Mouse (Mus musculus): ENCODE measurements at regions not wholly inside any gene's neighbourhood (a gene's known extent, or its start where the extent isn't known, plus 50 kb on each side); places are given as distances from the start of the nearest gene placed in this dataset.

- in situ Hi-C loops (cut with MboI, MseI) = loop anchor here (10.0 kb wide), 1 partner anchor 50 kb away; no protein-coding TSS in a partner anchor
These were observed 56.4 kb upstream of the Ddhd1 start for GRCm38 (mm10) chr14:45714311-45714710.

DNA sequence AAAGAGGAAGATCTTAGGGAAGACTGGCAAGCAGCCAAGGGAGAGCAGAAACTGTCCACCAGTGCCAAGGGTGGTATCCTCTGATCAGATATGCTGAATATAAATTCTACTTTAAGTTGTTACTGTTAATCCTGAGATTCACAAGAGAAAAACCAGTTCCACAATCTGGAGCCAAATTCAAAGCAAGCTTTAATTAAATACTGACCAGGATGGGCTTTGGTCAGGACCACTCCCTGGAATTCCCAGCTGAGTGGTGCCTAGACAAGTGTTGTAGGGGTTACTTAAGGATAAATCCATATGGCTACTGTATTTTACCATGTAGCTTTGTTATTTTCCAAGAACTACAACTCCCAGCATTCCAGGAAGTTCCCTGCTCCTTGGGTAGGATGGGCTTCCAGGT lies 56.8 kb upstream of the Ddhd1 start:
- in situ Hi-C loops (cut with MboI, MseI) = loop anchor here (10.0 kb wide), 1 partner anchor 50 kb away; no protein-coding TSS in a partner anchor

GRCm38 (mm10) chr14:45716100-45716499 lies 58.2 kb upstream of the Ddhd1 start:
- in situ Hi-C loops (cut with MboI, MseI) = loop anchor here (10.0 kb wide), 1 partner anchor 49 kb away; no protein-coding TSS in a partner anchor

DNA sequence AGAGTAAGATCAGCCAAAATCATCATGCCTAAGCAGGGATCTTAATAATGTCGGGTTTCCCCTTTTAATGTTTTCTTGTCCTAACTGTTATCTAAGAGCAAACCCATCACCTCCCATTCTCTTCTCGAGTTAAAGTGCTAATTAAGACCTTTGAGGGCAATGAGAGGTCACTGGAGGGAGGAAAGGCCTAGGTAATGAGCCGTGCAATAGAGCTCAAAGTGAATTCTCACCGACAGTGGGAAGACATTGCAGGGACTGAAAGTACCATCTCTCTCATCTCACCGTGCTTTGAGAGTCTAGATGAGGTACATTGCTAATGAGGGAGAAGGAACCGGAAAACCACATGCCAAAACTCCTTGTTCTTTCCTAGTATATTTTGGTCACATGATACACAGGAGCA lies 64.9 kb upstream of the Ddhd1 start:
- in situ Hi-C loops (cut with MboI, MseI) = no loop called here

DNA sequence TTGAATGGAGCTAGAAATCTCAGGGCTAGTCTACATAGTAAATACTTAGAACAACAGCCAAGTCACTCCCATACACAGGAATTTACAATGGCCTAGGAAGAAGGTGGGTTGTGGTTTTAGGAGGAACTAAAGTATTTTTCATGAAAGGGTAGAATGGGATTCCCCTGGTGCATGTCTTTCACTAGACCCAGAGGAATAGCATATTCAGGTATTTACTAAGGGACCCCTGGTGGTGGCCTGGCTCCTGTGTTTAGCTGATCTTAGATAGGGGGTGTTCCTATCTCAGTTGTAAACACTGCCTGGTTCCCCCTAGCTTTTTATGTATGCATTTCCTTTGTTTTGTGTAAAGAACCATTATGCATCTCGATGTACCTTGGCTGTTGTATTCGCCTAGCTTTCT lies 66.4 kb upstream of the Ddhd1 start:
- in situ Hi-C loops (cut with MboI, MseI) = no loop called here

DNA sequence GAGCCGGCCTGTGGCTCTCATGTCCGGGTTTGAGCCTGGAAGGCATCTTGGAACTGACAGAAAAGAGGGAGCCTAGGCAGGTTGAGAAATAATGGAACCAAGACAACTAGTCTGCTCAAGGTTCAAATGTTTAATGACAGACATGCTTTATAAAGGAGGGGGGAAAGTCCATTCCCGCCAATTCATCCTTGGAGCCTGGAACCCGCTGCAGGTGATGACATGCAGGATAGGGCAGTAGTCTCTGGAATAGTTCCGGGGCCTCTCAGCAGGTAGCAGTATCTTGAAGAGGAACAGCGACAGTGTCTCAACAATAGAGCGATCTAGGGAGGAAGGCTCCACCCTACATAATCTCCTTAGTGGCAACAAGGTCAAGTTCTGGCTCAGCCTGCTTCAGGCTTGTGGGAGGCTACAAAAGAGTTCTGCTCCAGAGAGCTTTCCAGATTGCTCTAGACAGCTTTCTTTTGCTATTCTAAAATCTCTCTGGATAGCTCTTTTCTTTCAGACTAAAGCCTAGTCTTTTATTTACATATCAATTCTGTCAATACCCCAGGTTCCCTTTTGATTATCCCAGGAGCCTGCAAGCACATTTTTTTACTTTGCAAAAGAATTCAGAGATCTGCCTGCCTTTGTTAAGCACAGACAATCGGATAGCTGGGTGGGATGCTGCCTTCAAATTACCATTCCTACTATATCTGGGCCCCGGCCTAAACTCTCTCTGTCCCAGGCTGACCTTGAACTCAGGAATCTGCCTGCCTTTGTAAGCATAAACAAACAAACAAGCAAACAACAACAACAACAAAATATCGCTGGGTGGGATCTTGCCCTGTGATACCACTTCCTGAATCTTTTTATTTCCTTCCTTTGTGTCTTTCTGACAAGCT lies 76.8 kb upstream of the Ddhd1 start:
- in situ Hi-C loops (cut with MboI, MseI) = no loop called here

DNA sequence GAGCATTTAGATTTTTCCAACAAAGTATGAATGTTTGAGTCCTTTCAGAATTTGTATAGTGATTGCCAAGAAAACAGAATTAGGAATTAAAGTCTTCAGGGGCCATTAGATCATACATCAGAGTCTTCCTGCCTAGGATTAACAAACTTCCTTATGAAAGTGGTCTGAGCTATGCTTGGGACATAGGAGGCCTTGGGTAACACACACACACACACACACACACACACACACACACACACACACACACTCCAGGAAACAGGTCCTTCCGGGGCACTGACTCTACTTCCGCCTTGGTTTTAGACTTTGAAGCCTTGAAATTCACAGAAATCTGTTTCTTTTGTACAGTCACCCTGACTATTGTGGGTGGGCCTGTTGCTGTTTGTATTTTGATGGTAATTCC lies 80.0 kb upstream of the Ddhd1 start:
- in situ Hi-C loops (cut with MboI, MseI) = no loop called here

DNA sequence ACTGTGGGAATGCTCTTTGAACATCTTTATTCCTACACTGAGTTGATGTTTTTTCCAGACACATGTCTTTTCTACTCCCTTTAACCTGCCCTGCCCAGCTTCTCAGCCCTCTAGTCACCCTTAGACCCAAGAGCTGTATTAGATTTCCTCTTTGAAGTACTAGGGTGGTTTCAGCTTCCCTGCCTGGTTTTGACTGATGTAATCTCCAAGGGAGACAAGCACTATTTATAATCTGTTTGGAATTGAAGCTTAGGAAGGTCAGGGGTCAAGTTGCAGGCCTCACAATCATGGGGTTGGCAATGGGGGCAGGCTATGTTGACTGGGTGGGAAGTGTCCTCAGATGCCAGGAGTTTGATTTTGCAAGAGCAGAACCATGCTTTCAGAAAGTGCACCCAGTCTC lies 81.7 kb upstream of the Ddhd1 start:
- in situ Hi-C loops (cut with MboI, MseI) = no loop called here

DNA sequence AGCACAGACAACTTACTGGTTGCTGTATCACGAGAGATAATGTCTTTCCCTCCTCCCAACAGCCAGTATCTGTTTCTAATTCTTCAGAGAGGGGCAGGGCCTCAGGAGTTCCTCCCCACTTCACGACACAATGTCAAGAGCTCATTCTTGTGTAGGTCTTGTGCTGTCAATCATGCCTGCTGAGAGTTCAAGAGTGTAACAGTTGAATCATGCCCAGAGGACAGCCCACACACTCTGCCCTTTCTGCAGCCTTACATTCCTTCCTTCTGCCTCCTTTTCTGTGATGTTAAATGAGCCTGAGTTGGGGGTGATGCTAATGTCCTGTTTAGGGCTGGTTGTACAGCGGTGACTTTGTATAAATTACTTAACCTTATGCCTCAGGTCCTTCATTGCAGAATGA lies 82.7 kb upstream of the Ddhd1 start:
- in situ Hi-C loops (cut with MboI, MseI) = no loop called here

DNA sequence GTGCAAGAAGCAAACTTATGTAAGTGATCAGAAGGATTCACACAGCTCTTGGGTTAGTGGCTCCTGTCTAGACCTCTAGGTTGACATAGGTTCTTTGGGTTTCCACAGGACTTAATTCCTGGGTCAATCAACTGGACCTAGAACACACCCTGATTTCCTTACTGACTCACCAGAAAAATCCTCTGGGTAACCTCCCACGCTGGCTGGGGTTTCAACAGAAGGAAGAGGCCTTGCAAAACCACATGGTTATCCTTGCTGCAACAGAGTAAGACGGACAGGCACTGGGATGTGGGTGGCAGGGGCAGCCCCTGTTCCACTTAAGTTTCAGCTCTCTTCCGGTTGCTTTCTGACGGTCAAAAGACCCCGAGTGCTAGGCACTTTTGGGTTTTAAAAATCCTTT lies 88.2 kb upstream of the Ddhd1 start:
- in situ Hi-C loops (cut with MboI, MseI) = no loop called here

GRCm38 (mm10) chr14:45757376-45757775 lies 99.4 kb upstream of the Ddhd1 start:
- in situ Hi-C loops (cut with MboI, MseI) = no loop called here

- in situ Hi-C loops (cut with MboI, MseI) = loop anchor here (10.0 kb wide), 1 partner anchor 46 kb away; no protein-coding TSS in a partner anchor
These were observed 103.1 kb upstream of the Ddhd1 start for GRCm38 (mm10) chr14:45760890-45761680.

- in situ Hi-C loops (cut with MboI, MseI) = loop anchor here (10.0 kb wide), 1 partner anchor 49 kb away; no protein-coding TSS in a partner anchor
These were observed 106.3 kb upstream of the Ddhd1 start for GRCm38 (mm10) chr14:45764231-45764630.

DNA sequence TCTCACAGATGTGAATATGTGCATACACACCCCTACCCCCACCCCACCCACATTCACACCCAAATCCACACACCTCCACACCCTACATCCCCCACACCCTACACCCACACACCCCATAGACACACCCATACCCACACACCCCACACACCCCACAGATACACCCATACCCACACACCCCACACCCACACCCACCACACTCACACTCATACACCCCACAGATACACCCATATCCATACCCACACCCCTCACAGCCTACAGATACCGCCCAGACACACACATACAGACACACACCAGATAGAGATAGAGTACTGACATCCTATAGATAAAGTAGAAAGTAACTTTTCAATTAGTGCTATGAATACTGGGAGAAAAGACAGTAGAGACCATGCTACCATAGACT lies 108.6 kb upstream of the Ddhd1 start:
- in situ Hi-C loops (cut with MboI, MseI) = loop anchor here (10.0 kb wide), 1 partner anchor 52 kb away; no protein-coding TSS in a partner anchor

GRCm38 (mm10) chr14:45772665-45773277 lies 114.8 kb upstream of the Ddhd1 start:
- in situ Hi-C loops (cut with MboI, MseI) = no loop called here

DNA sequence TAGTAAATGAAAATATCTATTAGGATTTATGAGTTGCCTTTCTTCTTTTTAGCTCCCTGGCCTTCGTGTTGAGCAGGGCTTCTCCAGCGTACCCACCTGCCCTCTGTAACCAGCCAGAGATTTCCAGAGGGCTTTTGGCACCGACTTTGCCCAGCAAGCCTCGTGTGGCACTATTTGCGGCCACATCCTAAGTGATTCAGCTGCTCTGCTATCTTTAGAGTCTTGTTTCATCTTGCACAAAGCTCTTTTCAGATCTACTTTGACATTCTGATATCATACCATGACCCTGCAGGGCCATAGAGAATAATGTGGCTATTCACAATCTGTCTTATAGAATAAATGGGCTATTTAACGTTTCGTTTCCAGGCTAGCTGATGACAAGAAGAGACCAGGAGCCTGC lies 115.4 kb upstream of the Ddhd1 start:
- in situ Hi-C loops (cut with MboI, MseI) = no loop called here

- in situ Hi-C loops (cut with MboI, MseI) = no loop called here
These were observed 123.9 kb upstream of the Ddhd1 start for GRCm38 (mm10) chr14:45781850-45782249.

GRCm38 (mm10) chr14:45794980-45795379 lies 137.0 kb upstream of the Ddhd1 start:
- in situ Hi-C loops (cut with MboI, MseI) = no loop called here

DNA sequence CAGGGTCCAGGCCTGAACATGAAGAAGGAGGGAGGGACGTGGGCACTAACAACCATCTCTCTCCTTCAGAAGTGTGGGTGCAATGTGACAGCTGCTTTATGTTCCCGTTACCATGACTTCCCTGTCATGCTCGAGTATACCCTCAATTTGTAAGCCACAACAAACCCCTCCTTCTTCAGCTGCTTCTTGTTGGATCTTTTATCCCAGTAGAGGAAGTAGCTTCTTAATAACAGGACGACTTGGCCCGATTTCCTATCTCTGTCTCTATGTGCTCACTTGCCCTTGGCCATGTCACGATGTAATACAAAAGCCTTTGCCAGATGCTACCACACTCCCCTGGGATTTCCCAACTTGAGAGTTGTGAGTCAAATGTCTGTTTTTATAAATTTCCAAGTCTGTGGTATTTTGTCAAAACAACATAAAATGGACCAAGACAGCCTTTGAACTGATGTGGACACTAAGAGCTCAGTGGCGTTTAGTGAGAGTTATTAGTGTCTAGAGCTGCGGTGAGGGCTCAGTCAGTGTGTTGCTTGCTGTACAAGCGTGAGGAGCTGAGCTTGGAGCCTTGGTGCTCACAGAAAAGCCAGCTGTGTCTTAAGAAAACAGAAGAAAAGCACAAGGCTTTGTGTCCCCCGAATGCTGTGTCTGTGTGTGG lies 138.8 kb upstream of the Ddhd1 start:
- in situ Hi-C loops (cut with MboI, MseI) = no loop called here

DNA sequence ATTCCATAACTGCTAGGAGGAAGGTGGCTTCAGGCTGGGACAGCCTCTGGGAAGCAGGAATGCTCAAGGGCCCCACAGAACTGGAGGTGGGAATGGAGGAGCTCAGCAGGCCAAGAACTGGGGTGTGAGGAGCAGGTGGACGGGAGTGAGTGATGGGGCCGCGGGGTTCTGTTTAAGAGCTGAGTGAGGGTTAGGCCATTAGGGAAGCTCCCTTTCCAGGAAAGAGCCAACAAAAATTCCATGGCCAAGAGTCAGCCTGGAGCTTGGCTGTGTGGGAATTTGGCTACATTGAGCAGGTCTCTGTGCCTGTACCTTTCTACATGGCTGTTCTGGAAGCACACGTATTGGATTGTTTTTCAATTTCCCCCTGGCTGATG lies 139.4 kb upstream of the Ddhd1 start:
- in situ Hi-C loops (cut with MboI, MseI) = no loop called here

DNA sequence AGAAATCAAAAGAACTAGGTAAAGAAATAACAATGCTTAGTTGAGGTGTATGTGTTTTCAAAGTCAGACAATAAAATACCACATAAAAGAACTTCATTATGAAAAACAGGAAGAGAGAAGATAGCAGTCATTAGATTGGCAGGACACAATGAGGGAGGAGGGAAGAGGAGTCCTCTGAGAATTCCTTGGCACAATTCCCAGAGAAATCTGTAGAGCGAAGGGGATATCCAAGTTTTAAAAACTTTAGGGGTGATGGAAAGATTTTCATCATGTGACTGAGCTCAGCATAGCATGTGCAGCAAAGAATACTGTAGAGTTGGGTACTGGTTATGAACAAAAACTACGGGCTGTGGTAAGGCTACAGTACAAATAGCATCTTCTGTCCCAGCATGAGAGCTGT lies 141.3 kb upstream of the Ddhd1 start:
- in situ Hi-C loops (cut with MboI, MseI) = no loop called here

DNA sequence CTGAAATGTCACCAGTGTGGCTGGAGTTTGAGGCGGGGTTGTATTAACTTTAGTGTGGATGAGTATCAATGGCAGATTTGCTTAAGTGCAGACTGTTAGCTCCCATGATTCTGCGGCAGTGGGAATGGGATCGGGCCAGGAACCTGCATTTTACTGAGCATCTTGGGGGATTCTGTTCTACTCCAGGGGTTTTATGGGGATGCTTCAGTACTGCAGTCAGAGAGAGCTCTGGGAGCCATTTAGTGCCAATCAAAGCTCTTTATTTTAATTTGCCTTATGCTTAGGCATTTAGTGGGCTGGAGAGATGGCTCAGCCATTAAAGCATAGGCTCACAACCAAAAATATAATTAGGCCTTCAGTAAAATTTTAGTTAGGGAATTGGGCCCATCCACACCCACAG lies 148.0 kb upstream of the Ddhd1 start:
- in situ Hi-C loops (cut with MboI, MseI) = no loop called here

Data from T-helper 2 cell (primary cell).